Mouse (Mus musculus) heart, postnatal 0 days (tissue): ENCODE measurements around the gene Stra6.

Source experiments
- CTCF ChIP-seq: IDR thresholded peaks from 2 replicates; pipeline ENCODE4 v1.5.1; 2016; ENCODE audit warnings: antibody characterized with exemption, control low read depth, low read depth
- EP300 ChIP-seq: IDR thresholded peaks from 2 replicates; pipeline ENCODE4 v1.6.1; 2016; ENCODE audit warnings: antibody characterized with exemption, low read depth

- TF ChIP-seq CTCF (no peak), EP300 (no peak)
Measured at GRCm38 (mm10) chr9:58125811-58126210, 62.2 kb downstream of the Stra6 start.
